ENCODE assay signal across 8 mouse cellular contexts in the genomic region with DNA sequence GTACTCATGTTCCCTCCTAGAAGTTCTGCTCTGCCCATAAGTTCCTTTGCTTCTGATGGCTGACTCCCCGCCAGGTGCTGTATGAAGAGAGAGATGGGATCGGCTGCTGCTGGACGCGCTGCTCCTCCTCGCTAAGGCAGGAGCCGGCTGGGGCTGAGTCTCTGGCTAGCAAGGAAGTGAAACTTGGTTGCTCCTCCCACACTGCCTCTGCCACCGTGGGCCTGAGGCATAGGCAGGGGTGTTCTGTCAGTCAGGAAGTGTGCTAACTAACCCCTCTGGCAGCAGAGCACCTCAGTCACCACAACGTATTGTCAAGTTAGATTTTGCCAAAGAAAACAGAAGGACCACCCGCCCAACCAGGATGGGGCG. TPM values are rescaled to one million over a fixed set of nuclear protein-coding genes. Genes with fewer than 3 reads are reported as not detected.
DNase-seq lines count a peak whose midpoint lies in the region; ATAC-seq and TF ChIP-seq lines count a peak whose summit lies in the region.

TSS of gene Dapp1 (minus strand) at position 164 of the 369 bp plus-strand sequence.

- DNase-seq in gastrocnemius, adult 18-20 months (ENCODE audit: low spot score), result peak; percentile 38
- DNase-seq in hindbrain, embryonic 14.5 days (ENCODE audit: low spot score), result no peak
- DNase-seq in left cerebral cortex, postnatal 10 days (ENCODE audit: extremely low spot score in 1 of 2, low spot score in 2 of 2), result peak; percentile 26 to 69
- DNase-seq in right cerebral cortex, adult 2 months (ENCODE audit: low spot score in 2 of 2), result peak; percentile 18 to 26
- DNase-seq in urinary bladder, postnatal 25 days (ENCODE audit: low spot score), result peak; percentile 52

- H3K4me1 ChIP-seq in ES-Bruce4 (ENCODE audit: control insufficient read depth, insufficient read depth, low read length), result no peaks in the 10 kb centered on the region
- no peaks in the 10 kb centered on the region for H3K4me1 ChIP-seq in brown adipose tissue, adult 24 weeks (ENCODE audit: control insufficient read depth, insufficient read depth, insufficient read length, low read length)
- H3K4me1 ChIP-seq in hindbrain, embryonic 14.5 days (replicated peaks; ENCODE audit: control insufficient read depth, insufficient read depth, low read length), result 0 out of 2 replicates have a peak, but pooled peaks cover 11% of the 10 kb centered on the region

- no peaks in the 10 kb centered on the region; the same call in 1 of the 2 replicates for H3K27me3 ChIP-seq in ES-Bruce4 (ENCODE audit: control insufficient read depth, insufficient read depth, low read length, poor library complexity, severe bottlenecking)
- no peaks in the 10 kb centered on the region for H3K27me3 ChIP-seq in hindbrain, embryonic 14.5 days (ENCODE audit: control insufficient read depth, insufficient read depth, low read length)

- H3K9ac ChIP-seq in ES-Bruce4 (ENCODE audit: low read depth, poor library complexity, severe bottlenecking), result peak within 1 kb of the TSS; percentile 64
- 0 out of 2 replicates have a peak within 1 kb of the TSS, but pooled peaks have one; percentile 5 for H3K9ac ChIP-seq in hindbrain, embryonic 14.5 days

- 24% methylated on average over 10 of the region's 10 CpGs for WGBS in hindbrain, embryonic 14.5 days

- intact Hi-C loops in left cerebral cortex, postnatal 10 days (cut with DNase I), result no loop called here

- no peaks in the 10 kb centered on the region for H3K36me3 ChIP-seq in ES-Bruce4 (ENCODE audit: control insufficient read depth, insufficient read depth, low read length, poor library complexity, severe bottlenecking)
- no peaks in the 10 kb centered on the region for H3K36me3 ChIP-seq in hindbrain, embryonic 14.5 days (replicated peaks; ENCODE audit: control insufficient read depth, insufficient read depth)

- H3K4me2 ChIP-seq in hindbrain, embryonic 14.5 days (replicated peaks), result peak within 1 kb of the TSS; percentile 40

- no peak for TF ChIP-seq CTCF in ES-Bruce4 (IDR thresholded peaks at IDR 0.05; ENCODE audit: low read depth, low read length)

- no peaks in the 10 kb centered on the region for H3K9me3 ChIP-seq in ES-Bruce4 (replicated peaks; ENCODE audit: control insufficient read depth, insufficient read depth, low read length, poor library complexity, severe bottlenecking)
- no peaks in the 10 kb centered on the region for H3K9me3 ChIP-seq in hindbrain, embryonic 14.5 days (ENCODE audit: control insufficient read depth, low read length)

- peak within 1 kb of the TSS; percentile 81 for H3K4me3 ChIP-seq in ES-Bruce4 (ENCODE audit: low read depth, low read length)
- H3K4me3 ChIP-seq in brown adipose tissue, adult 24 weeks (ENCODE audit: insufficient read depth, low read depth, low read length), result peak within 1 kb of the TSS; percentile 76
- H3K4me3 ChIP-seq in hindbrain, embryonic 14.5 days (replicated peaks; ENCODE audit: low read length), result no peak within 1 kb of the TSS; the same call in 1 of the 2 replicates

- H3K27ac ChIP-seq in ES-Bruce4 (ENCODE audit: insufficient read depth, low read length), result peak within 1 kb of the TSS; percentile 21
- H3K27ac ChIP-seq in brown adipose tissue, adult 24 weeks (replicated peaks; ENCODE audit: low read depth, low read length), result peak within 1 kb of the TSS; percentile 67
- H3K27ac ChIP-seq in hindbrain, embryonic 14.5 days, result no peak within 1 kb of the TSS

- peak; percentile 18 for TF ChIP-seq POLR2A in ES-Bruce4 (IDR thresholded peaks at IDR 0.05; ENCODE audit: insufficient read depth, low read length)

- TF ChIP-seq EP300 in ES-Bruce4 (IDR thresholded peaks at IDR 0.05; ENCODE audit: insufficient read depth, low read depth, low read length), result 0 out of 2 replicates have a peak, but pooled peaks have one; percentile 14

- ATAC-seq in hindbrain, embryonic 14.5 days (ENCODE audit: low FRiP score), result no peak
- peak; percentile 89 for ATAC-seq in megakaryocyte, adult 5-6 weeks (ENCODE audit: poor library complexity, severe bottlenecking)

RNA-seq across cellular contexts. Expression of gene Dapp1, which starts in this region (rescaled TPM):
- 3.2 and 9.9 TPM in 2 replicates for polyA plus RNA-seq in ES-Bruce4 (2011; ENCODE audit: insufficient read depth, insufficient read length, low read depth, missing spikeins)
- 1.5 and 1.7 TPM in 2 replicates for polyA plus RNA-seq in brown adipose tissue, adult 24 weeks (2012; ENCODE audit: insufficient read depth, insufficient read length, missing spikeins)
- 1 to 10 TPM; 1.7 to 3.7 TPM for total RNA-seq in gastrocnemius, adult 18-20 months (2021)
- polyA plus RNA-seq in hindbrain, embryonic 14.5 days (2014; fragmentation: Nextera tagmentation; extraction: Ambion mirVana), result 2.8 and 3.0 TPM in 2 replicates
- total RNA-seq in left cerebral cortex, postnatal 10 days (2021), result 1 to 10 TPM; 2.4 to 4.0 TPM
- 74.2 and 74.8 TPM in 2 replicates for total RNA-seq in megakaryocyte, adult 5-6 weeks (2015)
- total RNA-seq in megakaryocyte, adult 5-6 weeks (2017), result 95.7 and 112 TPM in 2 replicates

Comparison
In these comparisons a context has a peak if more than half of its experiments do, and no peak if none do; other contexts are left out.
1. RNA of gene Dapp1 (total RNA-seq): 74.2 to 112 TPM in megakaryocyte, adult 5-6 weeks; 2.4 to 4.0 TPM in left cerebral cortex, postnatal 10 days and 1.7 to 3.7 TPM in gastrocnemius, adult 18-20 months; every median in the first group is over 10 times any median in the second.